Mouse (Mus musculus) gastrocnemius, adult 8-10 months (tissue): ENCODE results near the gene Bphl. TPM values are rescaled to one million over a fixed set of nuclear protein-coding genes. Genes with fewer than 3 reads are reported as not detected.
"Not testable (repeated sequence)": the region's sequence is repeated elsewhere in the genome, so short reads cannot be mapped to it uniquely, and the experiment has no call there.

Experiments
- DNase-seq, 2 experiments: peaks; one replicate each; pipeline ENCODE4 v3.0.0; 2022; ENCODE audit warnings: low spot score in 2 of 2
- total RNA-seq, 4 experiments: library from RNA; stranded (reverse); gene quantifications; 2 replicates each; pipeline ENCODE4 v1.2.4; 2022

The Bphl gene
- total RNA-seq, 4 experiments from 2014 or later = 25.7 to 38.7 (median 28.8) TPM

- DNase-seq = not testable (repeated sequence)
Measured at GRCm38 (mm10) chr13:34088201-34088649, 50.8 kb downstream of the Bphl start.

- DNase-seq = no peak
Measured at GRCm38 (mm10) chr13:34088871-34089288, 51.5 kb downstream of the Bphl start.

GRCm38 (mm10) chr13:34089358-34089757 is 52.0 kb downstream of the Bphl start:
- DNase-seq = no peak

GRCm38 (mm10) chr13:34095542-34096435 is 58.4 kb downstream of the Bphl start:
- DNase-seq = no peak

- no peak for DNase-seq
Measured at GRCm38 (mm10) chr13:34096455-34096854, 59.1 kb downstream of the Bphl start.

- DNase-seq = no peak
Measured at GRCm38 (mm10) chr13:34097086-34097485, 59.7 kb downstream of the Bphl start.

- DNase-seq = no peak
Measured at GRCm38 (mm10) chr13:34100733-34101132, 63.3 kb downstream of the Bphl start.

GRCm38 (mm10) chr13:34101247-34101646 is 63.9 kb downstream of the Bphl start:
- DNase-seq = no peak

- DNase-seq = no peak
Measured at GRCm38 (mm10) chr13:34101908-34102307, 64.5 kb downstream of the Bphl start.

- no peak for DNase-seq
Measured at GRCm38 (mm10) chr13:34105364-34105763, 68.0 kb downstream of the Bphl start.

GRCm38 (mm10) chr13:34106256-34106655 is 68.9 kb downstream of the Bphl start:
- DNase-seq = no peak

- no peak for DNase-seq
Measured at GRCm38 (mm10) chr13:34106999-34107398, 69.6 kb downstream of the Bphl start.

GRCm38 (mm10) chr13:34109035-34109676 is 71.8 kb downstream of the Bphl start:
- DNase-seq = no peak

- DNase-seq = no peak
Measured at GRCm38 (mm10) chr13:34109677-34110058, 72.3 kb downstream of the Bphl start.

- DNase-seq = no peak
Measured at GRCm38 (mm10) chr13:34111019-34111418, 73.6 kb downstream of the Bphl start.

GRCm38 (mm10) chr13:34111878-34112277 is 74.5 kb downstream of the Bphl start:
- DNase-seq = no peak

GRCm38 (mm10) chr13:34112369-34113081 is 75.1 kb downstream of the Bphl start:
- DNase-seq = no peak

GRCm38 (mm10) chr13:34113086-34113485 is 75.7 kb downstream of the Bphl start:
- no peak for DNase-seq

- no peak for DNase-seq
Measured at GRCm38 (mm10) chr13:34114654-34115053, 77.3 kb downstream of the Bphl start.

GRCm38 (mm10) chr13:34116508-34116907 is 79.1 kb downstream of the Bphl start:
- no peak for DNase-seq

- DNase-seq = no peak
Measured at GRCm38 (mm10) chr13:34118816-34119215, 81.4 kb downstream of the Bphl start.

GRCm38 (mm10) chr13:34119406-34119805 is 82.0 kb downstream of the Bphl start:
- no peak for DNase-seq
